Mouse (Mus musculus) gastrocnemius, postnatal 14 days (tissue): ENCODE measurements around the gene Ttll5. TPM values are rescaled to one million over a fixed set of nuclear protein-coding genes. Genes with fewer than 3 reads are reported as not detected.

ENCODE experiments used
- DNase-seq: peaks from one replicate; pipeline ENCODE4 v3.0.0; 2021; ENCODE audit warnings: mixed read lengths
- intact Hi-C: fragments of 180-260 bp; cut with DNase I; formaldehyde crosslinking; loops from one replicate; pipeline ENCODE4 v1.15.1; 2025; ENCODE audit warnings: low total_unique reads
- long read RNA-seq, 2 experiments: library from polyadenylated mRNA; stranded (forward); transcript quantifications; one replicate each; pipeline ENCODE4 v2.0.0; 2021
- total RNA-seq, 2 experiments: library from RNA; stranded (reverse); gene quantifications; 2 replicates each; pipeline ENCODE4 v1.2.3; 2021

Gene Ttll5
- 1 to 10 TPM; 7.8 to 8.2 TPM for total RNA-seq
- long read RNA-seq, experiment 1, partial matches to known transcripts = 1 of 2 reads
- long read RNA-seq, experiment 1, other reads (novel, unspliced or antisense) = 1 of 2 reads
- long read RNA-seq, experiment 2, partial matches to known transcripts = 1 of 3 reads
- long read RNA-seq, experiment 2, other reads (novel, unspliced or antisense) = 2 of 3 reads

DNA sequence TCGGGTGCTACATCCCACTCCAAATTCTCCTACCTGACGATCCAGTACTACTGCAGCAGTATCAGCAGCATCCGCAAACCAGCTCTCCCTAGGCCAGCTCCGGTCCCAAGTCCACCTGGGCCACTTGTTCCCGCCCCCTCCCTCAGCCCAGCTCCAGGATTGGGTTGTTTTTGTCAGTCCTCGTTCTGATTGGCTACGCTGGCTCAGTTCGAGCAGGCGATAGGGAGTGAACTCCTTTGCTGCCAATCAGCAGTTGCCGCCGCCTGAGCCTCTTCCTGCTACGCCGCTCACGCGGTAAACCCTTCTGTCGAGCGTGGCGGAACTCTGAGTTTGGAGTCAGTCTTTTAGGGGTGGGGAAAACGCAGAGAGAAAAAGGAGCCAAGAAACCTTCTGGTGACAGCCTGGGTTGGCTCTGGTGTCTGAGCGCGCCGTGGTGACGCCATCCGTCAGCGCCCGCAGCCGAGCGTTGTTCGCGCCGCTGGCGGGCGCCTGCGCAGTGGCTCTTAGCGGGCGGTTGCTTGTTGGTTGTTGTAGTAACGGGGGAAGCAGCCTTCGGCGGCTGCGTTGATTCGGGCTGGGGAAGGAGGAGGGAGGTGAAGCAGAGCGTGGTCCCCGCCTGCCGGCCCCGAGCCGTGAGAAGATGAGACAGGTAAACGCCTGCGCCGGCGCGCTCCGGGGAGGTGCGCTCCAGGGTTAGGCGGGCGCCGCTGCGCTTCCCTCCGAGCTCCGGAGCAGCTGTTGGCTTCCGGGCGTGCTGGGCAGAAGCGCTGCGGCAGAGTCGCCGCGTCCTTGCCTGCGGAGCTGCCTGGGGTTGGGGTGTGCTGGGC, at the start of gene Ttll5, which contains the start of gene Erg28:
Ttll5 (plus strand) TSS at position 222 of the 827 bp plus-strand sequence.
Erg28 (minus strand) TSS at position 113 of the 827 bp plus-strand sequence.
- intact Hi-C loops = no loop called here
- peak; percentile 94 for DNase-seq

GRCm38 (mm10) chr12:85778962-85779361, 45.5 kb upstream of the Ttll5 start:
- intact Hi-C loops = no loop called here
- no peak for DNase-seq

DNA sequence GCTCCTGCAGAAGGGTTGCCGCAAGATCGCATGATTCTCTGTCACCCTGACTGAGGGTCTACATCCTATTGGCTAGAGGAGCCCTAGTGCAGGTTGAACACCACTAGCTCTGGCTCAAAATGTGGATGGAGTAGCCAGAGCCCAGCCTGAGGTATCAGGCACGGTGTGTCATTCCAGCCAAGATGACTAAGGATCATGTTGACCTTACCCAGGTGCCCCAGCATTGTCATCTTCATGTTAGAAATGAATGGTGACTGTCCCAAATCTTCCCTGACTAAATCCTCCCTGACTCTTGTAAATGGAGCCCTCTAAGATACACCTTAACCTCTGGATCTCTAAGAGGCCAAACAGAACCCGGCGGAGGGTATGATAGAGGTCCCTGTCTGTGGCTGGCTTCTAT, 44.8 kb upstream of the Ttll5 start:
- intact Hi-C loops = no loop called here

GRCm38 (mm10) chr12:85781606-85782005, 42.9 kb upstream of the Ttll5 start:
- intact Hi-C loops = no loop called here
- no peak for DNase-seq

More for the DNA sequence above, 44.8 kb upstream of the Ttll5 start:
- no peak for DNase-seq

DNA sequence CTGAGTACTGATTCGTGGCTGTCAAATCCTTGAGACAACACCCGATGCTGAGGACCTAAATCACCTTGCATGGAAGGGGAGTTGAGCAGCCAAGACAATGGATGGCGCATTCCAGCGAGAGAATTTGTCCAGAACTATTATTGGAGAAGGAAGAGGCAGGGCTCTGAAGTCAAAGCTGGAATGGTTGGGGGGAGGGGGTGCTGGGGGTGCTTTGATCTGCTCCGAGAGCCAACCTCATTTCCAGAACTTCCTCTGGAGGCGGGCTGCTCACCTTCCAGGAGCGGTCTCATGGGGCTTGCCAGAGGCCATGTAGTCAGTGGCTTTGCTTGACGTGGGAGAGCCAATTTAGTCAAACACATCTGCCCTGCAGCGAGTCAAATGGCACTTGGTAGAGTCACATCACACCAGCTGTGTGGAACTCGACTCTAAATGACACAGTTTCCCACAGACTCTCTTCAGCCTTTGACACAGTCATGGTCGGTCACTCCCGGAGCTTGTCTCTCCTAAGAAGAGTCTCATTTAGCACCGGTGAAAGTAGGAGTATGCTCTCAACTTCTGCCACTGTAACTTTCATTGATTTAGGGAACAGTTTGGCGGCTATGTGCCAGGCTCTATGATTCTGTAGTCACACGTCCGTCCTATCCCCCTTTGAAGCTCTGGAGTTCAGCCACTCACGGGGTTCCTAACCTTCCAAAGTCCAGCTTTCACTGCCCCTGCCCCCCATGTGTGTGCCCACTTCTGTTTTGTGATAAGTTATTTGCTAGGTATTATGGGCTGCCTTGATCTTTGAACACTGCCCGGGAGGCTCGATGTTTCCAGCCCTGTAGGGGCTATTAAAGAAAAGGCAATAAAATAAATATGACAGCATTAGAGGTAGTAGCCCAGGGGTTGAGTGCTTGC, 39.3 kb upstream of the Ttll5 start:
- peak; percentile 20 for DNase-seq
- intact Hi-C loops = no loop called here

GRCm38 (mm10) chr12:85792158-85792557, 32.3 kb upstream of the Ttll5 start:
- DNase-seq = no peak
- intact Hi-C loops = no loop called here

GRCm38 (mm10) chr12:85792821-85793346, 31.6 kb upstream of the Ttll5 start:
- intact Hi-C loops = no loop called here
- DNase-seq = peak; percentile 68

DNA sequence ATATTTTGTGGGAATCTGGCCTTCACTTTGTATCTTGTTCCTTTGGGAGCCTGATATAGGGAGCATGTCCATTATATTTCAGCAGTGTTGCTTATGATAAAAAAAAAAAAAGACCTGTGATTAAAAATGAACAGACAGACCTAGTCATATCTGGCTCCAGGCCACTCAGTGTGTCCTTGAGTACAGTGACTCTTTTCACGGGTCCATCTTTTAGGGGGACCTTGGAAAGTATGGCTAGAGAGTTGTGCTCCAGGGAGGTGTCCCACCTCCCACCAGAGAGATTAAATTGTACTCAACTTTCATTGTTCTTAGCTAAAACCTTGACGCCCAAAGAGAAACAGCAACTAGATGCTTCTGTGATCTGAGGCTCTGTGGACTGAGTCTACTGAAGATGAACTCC, 30.4 kb upstream of the Ttll5 start:
- DNase-seq = no peak
- intact Hi-C loops = no loop called here

- intact Hi-C loops = no loop called here
Measured at GRCm38 (mm10) chr12:85795551-85795950, 28.9 kb upstream of the Ttll5 start.

GRCm38 (mm10) chr12:85800031-85800430, 24.4 kb upstream of the Ttll5 start:
- peak; percentile 52 for DNase-seq
- intact Hi-C loops = no loop called here

More at GRCm38 (mm10) chr12:85795551-85795950, 28.9 kb upstream of the Ttll5 start:
- no peak for DNase-seq

GRCm38 (mm10) chr12:85809726-85810125, 14.7 kb upstream of the Ttll5 start:
- intact Hi-C loops = no loop called here
- no peak for DNase-seq

DNA sequence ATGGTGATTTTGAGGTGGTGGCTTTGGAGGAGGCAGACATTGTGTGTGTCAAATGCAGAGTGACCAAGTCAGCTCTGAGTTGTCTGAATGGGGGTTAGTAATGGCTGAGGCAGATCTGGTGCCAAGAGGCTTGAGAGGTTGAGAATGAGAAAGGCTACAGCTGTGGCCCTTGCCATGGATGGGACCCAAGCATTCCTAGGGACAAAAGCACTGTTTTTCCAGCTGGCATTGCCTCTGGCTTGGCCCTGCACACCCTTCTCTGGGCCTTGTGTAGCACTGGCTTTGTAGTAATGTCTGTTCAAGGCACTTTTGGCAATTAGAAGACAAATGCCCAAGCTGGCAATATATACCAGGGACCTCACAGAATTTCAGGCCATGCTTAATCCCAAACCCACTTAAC, 13.5 kb upstream of the Ttll5 start:
- intact Hi-C loops = no loop called here
- DNase-seq = no peak

DNA sequence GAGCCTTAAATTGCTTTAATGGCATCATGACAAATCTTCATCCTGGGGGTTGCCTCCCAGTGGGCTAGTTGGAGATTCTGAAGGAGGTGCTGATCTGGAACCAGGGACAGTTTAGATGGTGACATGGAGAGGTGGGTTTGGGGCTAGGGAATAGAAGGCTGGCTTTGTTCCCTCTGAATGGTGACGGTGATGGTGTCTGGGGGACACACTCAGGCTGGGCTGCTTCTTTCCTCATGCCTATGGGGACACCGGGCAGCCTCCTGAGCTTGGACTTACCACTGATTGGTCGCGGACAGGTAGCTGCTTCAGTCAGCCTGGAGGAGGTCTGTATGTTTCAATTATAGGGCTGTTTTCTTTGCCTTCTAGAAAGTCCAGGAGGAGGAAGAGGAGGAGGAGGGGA, 12.8 kb upstream of the Ttll5 start:
- DNase-seq = no peak
- intact Hi-C loops = no loop called here

DNA sequence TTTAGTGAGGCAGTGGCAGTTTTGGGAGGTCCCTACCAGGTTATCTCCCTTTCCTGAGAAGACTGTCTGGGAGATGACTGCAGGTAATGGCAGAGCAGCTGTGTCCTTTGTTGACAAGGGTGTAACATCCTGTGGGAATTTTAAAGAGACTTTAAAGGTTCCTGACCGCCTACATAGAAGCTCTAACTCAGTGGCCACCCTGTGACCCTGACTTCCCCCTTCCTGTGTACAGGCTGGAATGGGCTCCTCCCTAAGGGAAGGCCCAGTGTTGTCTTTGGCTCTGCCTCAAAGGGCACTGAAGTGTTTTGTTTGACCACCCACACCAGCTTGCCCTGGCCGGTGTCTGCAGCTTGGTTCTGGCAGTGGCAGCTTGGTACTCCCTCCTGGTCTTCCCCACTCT, 10.9 kb upstream of the Ttll5 start:
- intact Hi-C loops = no loop called here
- no peak for DNase-seq

DNA sequence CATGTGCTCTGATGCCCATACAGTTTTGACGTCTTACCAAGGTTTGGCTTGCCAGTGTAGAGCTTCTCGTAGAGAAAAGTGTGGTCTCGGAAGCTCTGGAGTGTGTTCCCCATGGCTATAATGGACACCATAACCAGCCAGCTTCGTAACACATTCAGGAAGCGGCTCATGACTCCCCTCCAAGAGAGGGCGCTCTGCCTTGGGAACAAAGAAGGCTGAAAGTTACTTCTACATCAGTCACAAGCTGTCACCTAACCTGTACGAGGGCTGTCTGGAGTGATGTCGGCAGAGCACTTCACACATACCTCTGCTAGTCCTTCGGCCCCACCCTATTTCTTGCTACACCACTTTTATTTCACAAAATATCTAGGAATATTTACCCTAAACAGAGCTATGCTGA, 2.4 kb upstream of the Ttll5 start:
- intact Hi-C loops = no loop called here

GRCm38 (mm10) chr12:85825361-85825760, 902 bp downstream of the Ttll5 start:
- DNase-seq = no peak
- intact Hi-C loops = no loop called here

More for the DNA sequence above, 2.4 kb upstream of the Ttll5 start:
- no peak for DNase-seq

GRCm38 (mm10) chr12:85825822-85826221, 1.4 kb downstream of the Ttll5 start:
- DNase-seq = no peak
- intact Hi-C loops = no loop called here

DNA sequence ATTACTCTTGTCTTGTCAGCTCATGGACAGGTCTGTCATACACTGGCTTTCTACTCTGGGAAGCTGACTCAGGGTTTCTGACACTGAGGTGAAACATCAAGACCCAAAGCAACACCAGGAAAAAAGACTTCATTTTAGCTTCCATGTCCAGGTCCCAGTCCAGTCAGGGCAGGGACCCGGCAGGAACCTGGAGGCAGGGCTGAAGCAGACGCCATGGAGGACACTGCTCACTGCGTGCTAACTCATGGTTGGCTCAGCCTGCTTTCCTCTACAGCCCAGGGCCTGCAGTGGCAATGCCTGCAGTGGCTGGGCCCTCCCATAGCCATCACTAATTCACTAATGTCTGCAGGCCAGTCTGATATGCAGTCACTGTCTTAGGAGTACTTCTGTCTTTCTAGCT, 4.4 kb downstream of the Ttll5 start:
- intact Hi-C loops = no loop called here
- no peak for DNase-seq

DNA sequence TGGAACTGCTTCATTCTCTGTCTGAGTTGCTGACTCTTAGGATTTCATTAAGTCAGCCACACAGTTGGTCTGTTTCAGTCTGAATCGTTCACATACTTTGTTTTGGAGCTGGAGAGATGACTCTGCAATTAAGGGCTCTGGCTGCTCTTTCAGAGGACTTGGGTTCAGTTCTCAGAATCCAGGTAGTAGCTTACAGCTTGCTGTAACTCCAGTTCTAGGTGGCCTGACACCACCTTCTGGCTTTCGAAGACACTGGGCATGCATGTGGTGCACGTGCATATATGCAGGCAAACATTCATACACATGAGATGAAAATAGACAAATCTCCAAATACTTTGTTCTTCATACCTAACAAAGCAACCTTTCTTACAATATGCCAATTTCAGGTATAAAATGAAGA, 5.4 kb downstream of the Ttll5 start:
- intact Hi-C loops = no loop called here
- DNase-seq = no peak

- DNase-seq = no peak
- intact Hi-C loops = no loop called here
Measured at GRCm38 (mm10) chr12:85830691-85831090, 6.2 kb downstream of the Ttll5 start.
